Mouse (Mus musculus) heart, embryonic 10.5 days (tissue): ENCODE results near the gene Pou2f2. TPM values are rescaled to one million over a fixed set of nuclear protein-coding genes. Genes with fewer than 3 reads are reported as not detected.

Source experiments
- DNase-seq: peaks from one replicate; pipeline ENCODE4 v3.0.0-alpha.2; 2017; ENCODE audit warnings: low spot score
- H3K27ac ChIP-seq: fragments of 300-500 bp; sonication (generic); 2 replicates; pipeline ENCODE4 v1.5.1; 2016; ENCODE audit warnings: mild to moderate bottlenecking
- H3K27me3 ChIP-seq: fragments of 300-500 bp; sonication (generic); 2 replicates; pipeline ENCODE4 v1.6.1; 2016; ENCODE audit warnings: mild to moderate bottlenecking; ENCODE audit not compliant: poor library complexity, insufficient read depth, severe bottlenecking
- H3K36me3 ChIP-seq: fragments of 300-500 bp; sonication (generic); 2 replicates; pipeline ENCODE4 v1.6.1; 2016; ENCODE audit warnings: mild to moderate bottlenecking, moderate library complexity
- H3K4me1 ChIP-seq: fragments of 300-500 bp; sonication (generic); 2 replicates; pipeline ENCODE4 v1.6.1; 2016; ENCODE audit warnings: mild to moderate bottlenecking
- H3K4me3 ChIP-seq: fragments of 300-500 bp; sonication (generic); 2 replicates; pipeline ENCODE4 v1.5.1; 2016; ENCODE audit warnings: mild to moderate bottlenecking, moderate library complexity
- H3K9me3 ChIP-seq: fragments of 300-500 bp; sonication (generic); 2 replicates; pipeline ENCODE4 v1.6.1; 2016; ENCODE audit warnings: mild to moderate bottlenecking, moderate library complexity
- WGBS: fragments of 180-500 bp; shearing (Covaris S2); methylation state at CpG from one replicate; pipeline ENCODE4 v1.1.7; 2016; 5-methylcytosine and 5-hydroxymethylcytosine counted together
- polyA plus RNA-seq: library from polyadenylated mRNA; unstranded; fragments of >200 nt; fragmentation: Nextera tagmentation; extraction: Ambion mirVana; gene quantifications from 2 replicates; pipeline ENCODE4 v1.2.1, GENCODE M21; 2016

Pou2f2 gene
- polyA plus RNA-seq, 1 experiment from 2014 or later: 0.73 TPM

DNA sequence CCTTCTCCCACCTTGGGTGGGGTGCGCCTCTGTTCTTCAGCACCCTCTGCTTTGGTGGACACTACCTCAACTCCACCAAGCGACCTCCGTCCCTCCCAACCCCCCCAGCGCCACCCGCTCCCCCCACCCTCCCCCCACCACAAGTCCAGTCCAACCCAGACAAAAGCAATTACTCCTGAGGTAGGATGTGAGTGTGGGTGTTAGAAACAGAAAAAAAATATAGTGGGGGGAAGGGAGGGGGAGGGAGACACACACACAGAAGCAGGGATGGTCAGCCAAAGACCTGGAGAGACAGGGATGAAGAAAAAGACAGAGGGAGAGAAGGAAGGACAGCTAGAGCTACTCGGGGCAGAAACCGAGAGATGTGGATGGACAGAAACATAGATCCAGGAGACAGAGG lies 25.7 kb downstream of the Pou2f2 start:
- Histone ChIP-seq H3K36me3 (no peaks in the 10 kb centered on the region), H3K27me3 (peaks cover 95% of the 10 kb centered on the region), H3K27ac (no peak overlapping the region), H3K9me3 (no peaks in the 10 kb centered on the region), H3K4me1 (peaks cover 61% of the 10 kb centered on the region), H3K4me3 (no peak overlapping the region)
- 52% methylated on average over 7 of the region's 7 CpGs for WGBS
- DNase-seq: no peak

DNA sequence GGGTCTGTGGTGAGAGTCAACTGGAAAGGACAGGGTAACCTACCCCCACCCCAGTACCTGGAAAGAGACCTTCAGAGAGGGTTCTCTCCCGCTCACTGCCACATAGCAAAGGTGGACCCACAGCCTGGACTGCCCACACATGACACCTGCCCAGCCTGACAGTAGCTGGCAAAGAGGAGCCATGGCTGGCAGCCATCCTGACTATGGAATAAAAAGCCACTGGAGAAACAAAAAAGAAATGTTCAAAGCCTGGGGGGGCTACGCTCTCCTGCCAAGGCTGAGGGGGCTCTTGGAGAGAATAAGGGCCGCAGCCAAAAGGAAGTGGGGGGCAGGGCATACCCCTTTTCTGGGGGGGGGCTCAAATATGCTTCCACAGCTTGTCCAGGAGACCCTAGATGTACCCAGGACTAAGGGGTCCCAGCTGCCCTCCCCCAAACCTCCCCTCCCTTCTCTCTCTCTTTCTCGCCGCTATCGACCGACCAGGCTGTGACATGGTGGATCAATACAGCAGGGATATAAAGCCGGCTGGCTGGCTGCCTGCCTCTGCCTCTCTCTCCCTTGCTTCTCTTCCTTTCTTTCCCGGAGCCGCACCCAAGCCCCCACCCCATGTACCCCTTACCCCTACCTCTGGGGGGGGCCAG lies 27.5 kb downstream of the Pou2f2 start:
- H3K27me3 ChIP-seq: peaks cover 100% of the 10 kb centered on the region
- H3K4me3 ChIP-seq: no peak overlapping the region
- DNase-seq: no peak
- no peaks in the 10 kb centered on the region for H3K9me3 ChIP-seq
- WGBS: 53% methylated on average over 10 of the region's 10 CpGs
- H3K4me1 ChIP-seq: peaks cover 61% of the 10 kb centered on the region
- H3K36me3 ChIP-seq: no peaks in the 10 kb centered on the region
- no peak overlapping the region for H3K27ac ChIP-seq

DNA sequence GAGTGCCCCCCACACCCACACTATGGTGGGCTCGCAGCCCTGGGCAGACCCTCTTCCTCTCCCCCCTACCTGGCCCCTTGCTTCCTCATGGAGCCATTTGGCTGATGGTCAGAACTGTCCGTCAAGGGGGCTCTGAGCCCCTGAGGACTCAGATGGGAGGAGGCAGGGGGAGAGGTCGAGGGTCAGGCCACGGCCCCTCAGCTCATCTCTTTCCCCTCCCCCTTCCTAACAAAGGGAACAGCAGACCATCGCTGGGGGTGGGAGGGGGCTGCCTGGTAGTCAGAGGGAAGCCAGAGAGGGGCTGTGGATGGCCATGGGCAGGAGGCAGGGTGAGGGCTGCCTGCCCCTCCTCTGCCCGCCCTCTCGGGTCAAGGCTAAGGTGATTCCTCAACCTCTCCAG lies 28.5 kb downstream of the Pou2f2 start:
- peaks cover 54% of the 10 kb centered on the region for H3K4me1 ChIP-seq
- H3K4me3 ChIP-seq: no peak overlapping the region
- H3K27me3 ChIP-seq: peaks cover 95% of the 10 kb centered on the region
- H3K9me3 ChIP-seq: no peaks in the 10 kb centered on the region
- peak overlapping the region; percentile 10; the same call in 1 of the 2 replicates for H3K27ac ChIP-seq
- DNase-seq: no peak
- WGBS: 5% methylated on average over 7 of the region's 7 CpGs
- H3K36me3 ChIP-seq: no peaks in the 10 kb centered on the region

DNA sequence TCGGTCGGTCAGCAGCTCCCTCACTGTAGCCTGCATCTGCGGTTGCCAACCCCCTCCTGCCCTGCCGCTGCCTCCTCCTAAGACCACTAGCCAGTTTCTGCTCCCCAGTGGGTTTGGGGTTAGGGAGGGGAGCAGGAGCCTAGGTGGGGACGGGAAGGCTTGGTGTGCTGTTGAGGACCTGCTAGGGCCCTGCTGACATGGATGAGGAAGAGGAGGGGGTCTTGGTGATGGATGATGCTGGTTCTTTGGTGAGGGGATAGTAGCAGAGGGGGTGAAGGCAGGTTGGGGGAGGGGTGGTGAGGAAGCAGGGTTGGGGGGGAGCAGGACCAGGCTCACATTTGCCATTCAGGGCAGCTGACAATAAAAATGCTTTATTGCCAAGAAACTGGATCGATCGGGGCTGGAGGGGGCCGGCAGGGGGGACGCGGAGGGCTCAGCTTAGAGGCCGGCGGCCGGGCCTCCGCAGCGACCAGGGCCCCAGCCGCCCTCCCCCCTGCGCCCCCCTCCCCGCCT lies 29.3 kb downstream of the Pou2f2 start:
- Histone ChIP-seq H3K4me3 (no peak overlapping the region), H3K27me3 (peaks cover 94% of the 10 kb centered on the region), H3K9me3 (no peaks in the 10 kb centered on the region), H3K27ac (no peak overlapping the region), H3K36me3 (no peaks in the 10 kb centered on the region), H3K4me1 (peaks cover 46% of the 10 kb centered on the region)
- WGBS: 4% methylated on average over 14 of the region's 18 CpGs
- no peak for DNase-seq

DNA sequence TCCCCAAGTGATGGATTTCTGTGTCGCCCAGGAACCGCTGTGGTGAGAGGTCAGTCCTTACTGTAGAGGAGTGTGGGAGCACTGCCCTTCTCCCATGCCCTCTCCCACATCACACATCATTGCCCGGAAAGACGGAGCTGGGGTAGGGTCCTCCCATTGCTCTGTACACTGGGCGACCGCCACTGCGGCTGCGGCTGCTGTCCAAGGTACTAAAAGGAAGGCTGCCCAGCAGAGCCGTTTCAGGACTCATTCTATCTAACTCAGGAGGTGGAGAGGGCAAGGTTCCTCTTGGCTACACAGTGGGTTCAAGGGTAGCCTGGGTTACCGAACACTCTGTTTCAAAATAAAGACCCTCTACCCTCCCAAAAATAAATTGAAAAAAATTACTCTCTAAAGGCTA lies 33.6 kb downstream of the Pou2f2 start:
- DNase-seq: no peak
- H3K27ac ChIP-seq: no peak overlapping the region
- peaks cover 9% of the 10 kb centered on the region for H3K4me1 ChIP-seq
- no peaks in the 10 kb centered on the region for H3K9me3 ChIP-seq
- peaks cover 65% of the 10 kb centered on the region for H3K27me3 ChIP-seq
- H3K4me3 ChIP-seq: no peak overlapping the region
- no peaks in the 10 kb centered on the region for H3K36me3 ChIP-seq
- WGBS: 7% methylated on average over 10 of the region's 10 CpGs

DNA sequence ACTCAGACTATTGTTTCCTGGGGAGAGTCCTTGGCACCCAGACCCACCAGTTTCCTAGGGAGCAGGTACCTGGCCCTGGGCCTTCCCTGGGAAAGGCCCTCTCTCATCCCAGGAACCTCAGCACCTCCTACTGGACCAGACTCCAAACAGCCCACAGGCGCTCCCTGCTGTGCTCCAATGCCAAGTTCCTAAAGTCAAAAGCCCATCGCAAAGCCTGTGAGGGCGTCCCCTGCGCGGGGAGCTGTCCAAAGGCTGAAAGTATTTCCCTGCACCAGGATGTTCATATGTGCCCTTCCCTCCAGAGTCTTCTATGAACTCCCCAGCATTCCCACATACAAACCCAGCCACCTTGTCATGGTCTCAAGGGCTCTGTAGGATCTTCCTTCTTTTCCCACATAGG lies 37.8 kb downstream of the Pou2f2 start:
- Histone ChIP-seq H3K9me3 (no peaks in the 10 kb centered on the region), H3K27me3 (peaks cover 53% of the 10 kb centered on the region), H3K27ac (no peak overlapping the region), H3K4me1 (no peaks in the 10 kb centered on the region), H3K4me3 (no peak overlapping the region), H3K36me3 (no peaks in the 10 kb centered on the region)
- no peak for DNase-seq
- WGBS: under 1% methylated on average over 5 of the region's 5 CpGs

DNA sequence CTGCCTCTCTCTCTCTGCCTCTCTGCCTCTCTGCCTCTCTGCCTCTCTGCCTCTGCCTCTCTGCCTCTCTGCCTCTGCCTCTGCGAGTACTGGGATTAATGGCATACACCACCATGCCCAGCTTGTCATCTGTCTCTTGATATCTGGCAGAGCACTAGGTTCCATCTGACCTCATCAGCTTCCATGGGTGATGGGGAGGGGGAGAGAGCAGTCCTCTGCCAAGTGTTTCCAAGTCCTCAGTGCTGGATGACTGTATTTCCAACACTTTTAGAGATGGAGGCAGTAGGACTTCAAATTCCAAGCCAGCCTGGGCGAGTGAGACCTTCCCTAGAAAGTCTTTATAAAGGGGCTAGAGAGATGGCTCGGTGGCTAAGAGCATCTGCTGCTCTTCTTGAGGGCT lies 42.0 kb downstream of the Pou2f2 start:
- Histone ChIP-seq H3K4me3 (no peak overlapping the region), H3K27me3 (peaks cover 71% of the 10 kb centered on the region), H3K9me3 (0 out of 2 replicates have a peak, but pooled peaks cover 5% of the 10 kb centered on the region), H3K36me3 (no peaks in the 10 kb centered on the region), H3K27ac (no peak overlapping the region), H3K4me1 (peaks cover 8% of the 10 kb centered on the region)
- DNase-seq: peak; percentile 63
- WGBS: 46% methylated on average over 3 of the region's 3 CpGs

DNA sequence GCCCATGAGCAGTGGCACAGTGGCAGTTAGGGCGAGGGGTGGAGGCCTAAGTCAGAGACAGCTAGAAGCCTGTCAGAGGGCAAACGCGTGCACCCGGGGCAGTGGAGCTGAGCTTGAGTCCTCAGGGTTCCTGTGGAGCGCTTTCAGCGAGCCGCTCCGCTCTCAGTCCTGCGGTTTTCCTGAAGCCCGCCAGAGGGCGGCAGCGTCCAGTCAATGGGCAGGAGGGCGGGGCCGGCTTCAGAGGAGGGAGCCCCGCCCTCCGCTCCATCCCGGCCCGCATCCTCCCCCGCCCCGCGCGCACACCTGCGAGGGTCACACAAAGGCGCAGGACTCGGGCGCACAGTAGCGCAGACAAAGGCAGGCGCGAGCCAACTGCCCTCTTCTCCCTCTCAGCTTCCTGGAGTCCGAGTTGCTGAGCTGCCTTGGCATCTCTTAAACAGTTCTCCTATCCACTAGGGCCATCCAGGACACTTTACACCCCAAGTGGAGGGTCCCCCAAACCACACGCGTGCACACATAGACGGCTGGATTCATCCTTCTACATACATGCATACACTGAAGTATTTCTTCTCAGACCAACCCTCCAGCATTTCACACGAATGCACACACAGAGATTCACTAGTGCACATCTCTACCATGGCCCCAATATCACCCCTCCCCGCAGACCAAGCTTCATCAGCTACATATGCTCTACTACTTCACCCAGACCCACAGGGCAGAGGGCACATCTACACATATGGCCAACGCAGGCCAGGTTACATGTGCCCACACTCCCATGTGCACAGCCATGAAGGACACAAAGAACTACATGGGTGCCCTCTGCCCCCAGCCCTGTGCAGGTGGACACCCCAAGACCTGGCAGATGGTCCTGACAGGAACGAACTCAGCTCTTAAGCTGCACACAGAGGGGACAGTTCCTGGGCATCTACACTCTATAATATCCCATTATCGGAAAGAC lies 46.2 kb downstream of the Pou2f2 start:
- H3K27ac ChIP-seq: no peak overlapping the region
- no peaks in the 10 kb centered on the region for H3K36me3 ChIP-seq
- H3K9me3 ChIP-seq: 0 out of 2 replicates have a peak, but pooled peaks cover 5% of the 10 kb centered on the region
- H3K4me1 ChIP-seq: peaks cover 12% of the 10 kb centered on the region
- peak overlapping the region; percentile 40 for H3K4me3 ChIP-seq
- peaks cover 87% of the 10 kb centered on the region for H3K27me3 ChIP-seq
- DNase-seq: peak; percentile 90
- 9% methylated on average over 38 of the region's 38 CpGs for WGBS

DNA sequence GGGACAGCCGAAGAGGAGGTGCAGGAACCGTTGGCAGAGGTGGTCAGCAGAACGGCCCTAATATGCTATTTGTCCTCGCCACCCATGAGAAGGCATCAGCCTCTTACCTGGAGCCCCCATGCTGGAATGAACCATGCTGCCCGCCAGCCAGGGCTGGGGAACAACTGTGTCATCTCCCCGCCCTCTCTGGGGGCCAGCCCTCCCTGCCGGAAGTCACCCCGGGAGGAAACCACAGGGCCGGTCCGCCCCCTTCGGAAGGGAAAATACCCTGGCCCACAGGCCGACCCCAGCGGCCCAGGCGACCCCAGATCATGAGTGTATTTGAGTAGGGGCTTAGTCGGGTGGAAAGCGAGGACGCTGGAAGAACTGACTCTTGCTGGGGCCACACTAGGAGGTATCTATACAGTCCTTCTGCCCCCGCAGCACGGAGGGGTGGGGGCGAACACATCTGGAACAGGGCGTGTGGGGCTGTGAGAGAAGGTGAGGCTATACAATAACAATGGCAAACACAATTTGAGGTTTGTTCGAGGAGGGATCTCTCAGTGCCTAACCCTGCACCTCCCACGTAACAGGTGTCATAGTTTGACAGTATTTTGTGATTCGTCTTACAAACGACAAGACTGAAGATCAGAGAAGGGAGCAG lies 47.1 kb downstream of the Pou2f2 start:
- peak overlapping the region; percentile 41 for H3K4me3 ChIP-seq
- H3K27ac ChIP-seq: 0 out of 2 replicates have a peak overlapping the region, but pooled peaks have one; percentile 1
- 9% methylated on average over 25 of the region's 25 CpGs for WGBS
- 0 out of 2 replicates have a peak, but pooled peaks cover 5% of the 10 kb centered on the region for H3K9me3 ChIP-seq
- H3K4me1 ChIP-seq: peaks cover 12% of the 10 kb centered on the region
- DNase-seq: no peak
- no peaks in the 10 kb centered on the region for H3K36me3 ChIP-seq
- peaks cover 80% of the 10 kb centered on the region for H3K27me3 ChIP-seq

DNA sequence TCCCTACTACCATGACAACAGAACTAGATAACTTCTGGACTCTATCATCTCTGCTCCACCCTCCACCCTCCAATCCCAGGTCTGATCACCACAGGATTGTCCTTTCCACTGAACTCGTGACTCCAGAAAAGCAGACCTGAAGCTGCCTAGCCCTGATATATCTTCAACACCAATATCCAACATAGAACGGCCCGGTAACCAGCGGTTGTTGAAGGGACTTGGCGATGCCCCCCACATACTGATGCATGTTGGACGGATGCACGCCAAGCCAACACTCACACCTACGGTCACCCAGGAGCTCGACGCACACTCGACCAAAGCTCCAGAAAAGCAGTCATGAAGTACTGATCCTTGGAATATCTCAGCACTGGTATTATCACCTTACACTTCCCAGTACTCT lies 48.3 kb downstream of the Pou2f2 start:
- Histone ChIP-seq H3K4me3 (no peak overlapping the region), H3K27ac (no peak overlapping the region), H3K36me3 (no peaks in the 10 kb centered on the region), H3K4me1 (peaks cover 12% of the 10 kb centered on the region), H3K9me3 (0 out of 2 replicates have a peak, but pooled peaks cover 5% of the 10 kb centered on the region), H3K27me3 (peaks cover 77% of the 10 kb centered on the region)
- 89% methylated on average over 11 of the region's 11 CpGs for WGBS
- no peak for DNase-seq

DNA sequence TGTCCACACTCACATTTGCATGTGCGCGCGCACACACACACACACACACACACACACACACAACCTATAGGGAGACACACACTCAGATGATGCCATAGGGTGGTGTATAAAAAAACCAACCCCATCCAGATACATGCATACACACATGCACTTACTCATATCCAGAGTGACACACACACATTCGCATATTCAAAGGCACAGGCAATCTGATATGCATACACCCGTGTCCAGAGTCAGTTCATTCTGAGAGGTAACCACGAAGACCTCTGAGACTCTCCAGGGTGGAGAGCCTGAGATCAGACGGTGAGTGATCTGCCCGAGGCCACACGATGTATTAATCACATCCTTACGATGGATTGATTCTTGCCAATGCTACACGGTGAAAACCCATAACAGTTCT lies 49.0 kb downstream of the Pou2f2 start:
- H3K36me3 ChIP-seq: no peaks in the 10 kb centered on the region
- 0 out of 2 replicates have a peak, but pooled peaks cover 2% of the 10 kb centered on the region for H3K9me3 ChIP-seq
- peaks cover 70% of the 10 kb centered on the region for H3K27me3 ChIP-seq
- 81% methylated on average over 11 of the region's 11 CpGs for WGBS
- no peak for DNase-seq
- H3K27ac ChIP-seq: no peak overlapping the region
- H3K4me3 ChIP-seq: no peak overlapping the region
- peaks cover 12% of the 10 kb centered on the region for H3K4me1 ChIP-seq

DNA sequence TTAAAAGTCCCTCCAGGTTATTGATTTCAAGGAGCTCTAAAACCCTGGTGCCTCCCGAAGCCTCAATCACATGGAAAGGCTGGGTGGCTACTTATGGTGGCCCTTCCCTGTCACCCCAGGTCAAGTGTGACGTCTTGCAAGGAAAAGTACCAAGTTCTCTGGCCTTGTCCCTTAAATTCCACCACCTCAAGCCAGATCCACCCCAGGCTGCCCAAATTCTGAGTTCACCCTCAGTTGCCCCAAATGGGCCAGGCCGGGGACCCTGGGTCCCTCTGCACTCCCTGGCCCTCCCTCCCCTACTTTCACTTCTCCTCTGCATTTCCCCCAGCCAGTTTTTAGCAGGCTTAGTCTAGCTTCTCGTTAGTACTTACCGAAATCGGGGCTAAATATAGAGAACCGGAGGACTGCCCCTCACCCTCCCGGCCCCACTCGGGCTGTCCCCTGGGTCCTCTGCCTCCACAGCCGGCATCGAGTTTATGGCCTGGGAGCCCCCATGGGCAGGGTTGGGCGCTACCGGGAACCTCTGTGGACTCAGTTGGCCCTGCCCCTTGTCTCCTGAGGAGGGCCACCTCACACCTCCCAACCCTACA lies 50.0 kb downstream of the Pou2f2 start:
- Histone ChIP-seq H3K4me3 (no peak overlapping the region), H3K9me3 (no peaks in the 10 kb centered on the region), H3K27me3 (peaks cover 59% of the 10 kb centered on the region), H3K4me1 (peaks cover 12% of the 10 kb centered on the region), H3K36me3 (no peaks in the 10 kb centered on the region), H3K27ac (no peak overlapping the region)
- WGBS: 50% methylated on average over 13 of the region's 13 CpGs
- no peak for DNase-seq
